Mouse (Mus musculus) embryonic facial prominence, embryonic 14.5 days (tissue): ENCODE data around the gene Pcyt1a. TPM values are rescaled to one million over a fixed set of nuclear protein-coding genes. Genes with fewer than 3 reads are reported as not detected.
A peak's percentile ranks its signal among the peaks of the same experiment; 100 is the strongest.

Source experiments
- ATAC-seq: fragments of 200-750 bp; cut with Nextera tagmentation; 2 replicates; pipeline ENCODE4 v1.8.0; 2017; ENCODE audit warnings: low read depth, moderate number of reproducible peaks, moderate TSS enrichment
- DNase-seq: peaks from one replicate; pipeline ENCODE4 v3.0.0-alpha.2; 2015; ENCODE audit warnings: low spot score
- H3K27ac ChIP-seq: fragments of 300-500 bp; sonication (generic); replicated peaks from 2 replicates; pipeline ENCODE4 v1.5.1; 2014; ENCODE audit warnings: low read depth, mild to moderate bottlenecking, low read length, moderate library complexity
- H3K27me3 ChIP-seq: fragments of 300-500 bp; sonication (generic); replicated peaks from 2 replicates; pipeline ENCODE4 v1.6.1; 2014; ENCODE audit warnings: low read length; ENCODE audit not compliant: control insufficient read depth, insufficient read depth
- H3K36me3 ChIP-seq: fragments of 300-500 bp; sonication (generic); 2 replicates; pipeline ENCODE4 v1.6.1; 2014; ENCODE audit warnings: low read length, mixed read lengths; ENCODE audit not compliant: control insufficient read depth, insufficient read depth
- H3K4me1 ChIP-seq: fragments of 300-500 bp; sonication (generic); 2 replicates; pipeline ENCODE4 v1.6.1; 2014; ENCODE audit warnings: antibody characterized with exemption, low read length; ENCODE audit not compliant: control insufficient read depth, insufficient read depth
- H3K4me2 ChIP-seq: fragments of 300-500 bp; sonication (generic); 2 replicates; pipeline ENCODE4 v1.6.1; 2014; ENCODE audit warnings: low read depth, mild to moderate bottlenecking, low read length, moderate library complexity, mixed read lengths
- H3K4me3 ChIP-seq: fragments of 300-500 bp; sonication (generic); 2 replicates; pipeline ENCODE4 v1.5.1; 2014; ENCODE audit warnings: low read depth, mild to moderate bottlenecking, low read length
- H3K9ac ChIP-seq: fragments of 300-500 bp; sonication (generic); 2 replicates; pipeline ENCODE4 v1.6.1; 2014; ENCODE audit warnings: low read depth, mild to moderate bottlenecking, low read length, moderate library complexity, mixed read lengths
- H3K9me3 ChIP-seq: fragments of 300-500 bp; sonication (generic); 2 replicates; pipeline ENCODE4 v1.6.1; 2016; ENCODE audit warnings: low read length; ENCODE audit not compliant: control insufficient read depth
- WGBS: fragments of 180-500 bp; shearing (Covaris S2); extraction: QIAGEN DNeasy Blood & Tissue Kit; methylation state at CpG from one replicate; pipeline ENCODE4 v1.1.7; 2014; 5-methylcytosine and 5-hydroxymethylcytosine counted together
- polyA plus RNA-seq: library from polyadenylated mRNA; unstranded; fragments of >200 nt; fragmentation: Nextera tagmentation; extraction: Ambion mirVana; gene quantifications from 2 replicates; pipeline ENCODE4 v1.2.1, GENCODE M21; 2014

The Pcyt1a gene
- polyA plus RNA-seq, 1 experiment from 2014 or later = 43.2 TPM

DNA sequence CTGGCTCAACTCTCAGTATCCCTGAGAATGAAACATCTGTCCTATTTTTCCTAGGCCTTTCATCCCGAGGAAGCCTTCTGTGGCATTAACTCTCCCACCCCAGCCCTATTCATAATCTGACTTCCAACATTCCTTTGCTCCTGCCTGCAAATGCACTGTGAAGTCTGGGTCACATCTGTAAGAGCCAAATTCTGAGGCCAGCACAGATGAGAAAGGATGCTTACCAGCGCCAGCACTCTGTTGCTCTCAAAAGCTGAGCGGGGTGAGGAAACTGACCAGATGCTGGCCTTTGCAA lies 34.2 kb upstream of the Pcyt1a start:
- Histone ChIP-seq H3K27me3 (no peaks in the 10 kb centered on the region), H3K4me1 (no peaks in the 10 kb centered on the region; the same call in 1 of the 2 replicates), H3K4me3 (no peak overlapping the region), H3K27ac (0 out of 2 replicates have a peak overlapping the region, but pooled peaks have one; percentile 67), H3K4me2 (no peak overlapping the region), H3K9me3 (no peaks in the 10 kb centered on the region), H3K36me3 (peaks cover 21% of the 10 kb centered on the region), H3K9ac (no peak overlapping the region)
- DNase-seq (no peak), ATAC-seq (no peak)
- WGBS = 51% methylated on average over 3 of the region's 3 CpGs

- Histone ChIP-seq H3K9ac (no peak overlapping the region), H3K4me1 (no peaks in the 10 kb centered on the region; the same call in 1 of the 2 replicates), H3K27me3 (no peaks in the 10 kb centered on the region), H3K27ac (no peak overlapping the region), H3K36me3 (peaks cover 7% of the 10 kb centered on the region), H3K9me3 (no peaks in the 10 kb centered on the region), H3K4me2 (no peak overlapping the region), H3K4me3 (no peak overlapping the region)
- no peak for ATAC-seq
- no peak for DNase-seq
- 70% methylated on average over 3 of the region's 3 CpGs for WGBS
These were observed 32.5 kb upstream of the Pcyt1a start for GRCm38 (mm10) chr16:32398206-32398605.

GRCm38 (mm10) chr16:32400267-32400666 lies 30.5 kb upstream of the Pcyt1a start, which contains the start of gene Tm4sf19:
Gene Tm4sf19, plus strand, starts transcription at chr16:32400506.
- DNase-seq = no peak
- H3K4me2 ChIP-seq = no peak within 1 kb of the TSS
- no peaks in the 10 kb centered on the region for H3K36me3 ChIP-seq
- H3K4me3 ChIP-seq = no peak within 1 kb of the TSS
- H3K4me1 ChIP-seq = no peaks in the 10 kb centered on the region; the same call in 1 of the 2 replicates
- H3K27ac ChIP-seq = no peak within 1 kb of the TSS
- ATAC-seq = no peak
- H3K9me3 ChIP-seq = no peaks in the 10 kb centered on the region
- 87% methylated on average over 7 of the region's 7 CpGs for WGBS
- no peaks in the 10 kb centered on the region for H3K27me3 ChIP-seq
- no peak within 1 kb of the TSS for H3K9ac ChIP-seq

DNA sequence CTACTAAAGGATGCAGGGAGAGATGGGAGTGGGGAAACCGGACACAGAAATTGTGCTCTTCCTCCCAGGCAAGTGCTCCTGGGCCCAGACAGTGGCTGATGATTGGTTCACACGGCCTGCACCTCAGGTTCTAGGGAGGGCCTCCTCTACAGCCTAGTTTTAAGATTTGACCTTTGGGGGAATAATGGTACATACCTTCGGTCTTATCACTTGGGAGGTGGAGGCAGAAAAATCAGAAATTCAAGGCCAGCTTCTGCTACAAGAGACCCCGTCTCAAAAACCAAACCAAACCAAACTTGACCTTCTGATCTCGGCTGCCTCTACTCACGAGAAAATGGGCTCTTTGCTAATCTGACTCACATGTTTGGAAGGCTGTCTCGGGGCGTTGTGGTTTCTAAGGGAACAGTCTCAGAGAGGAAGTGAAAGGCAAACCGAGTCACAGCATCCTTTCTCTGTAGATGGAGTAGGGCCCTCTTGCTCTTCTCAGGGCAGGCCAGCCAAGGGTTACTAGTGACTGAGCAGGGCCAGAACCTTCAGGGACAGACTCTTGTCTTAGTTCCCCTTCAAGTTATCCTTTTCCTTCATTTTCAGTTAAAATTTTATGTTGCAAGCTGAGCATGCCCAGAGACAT lies 29.3 kb upstream of the Pcyt1a start:
- Histone ChIP-seq H3K27me3 (no peaks in the 10 kb centered on the region), H3K9me3 (no peaks in the 10 kb centered on the region), H3K4me3 (no peak overlapping the region), H3K27ac (no peak overlapping the region), H3K4me1 (no peaks in the 10 kb centered on the region), H3K4me2 (no peak overlapping the region), H3K36me3 (no peaks in the 10 kb centered on the region), H3K9ac (no peak overlapping the region)
- ATAC-seq = no peak
- DNase-seq = no peak
- 61% methylated on average over 9 of the region's 9 CpGs for WGBS

DNA sequence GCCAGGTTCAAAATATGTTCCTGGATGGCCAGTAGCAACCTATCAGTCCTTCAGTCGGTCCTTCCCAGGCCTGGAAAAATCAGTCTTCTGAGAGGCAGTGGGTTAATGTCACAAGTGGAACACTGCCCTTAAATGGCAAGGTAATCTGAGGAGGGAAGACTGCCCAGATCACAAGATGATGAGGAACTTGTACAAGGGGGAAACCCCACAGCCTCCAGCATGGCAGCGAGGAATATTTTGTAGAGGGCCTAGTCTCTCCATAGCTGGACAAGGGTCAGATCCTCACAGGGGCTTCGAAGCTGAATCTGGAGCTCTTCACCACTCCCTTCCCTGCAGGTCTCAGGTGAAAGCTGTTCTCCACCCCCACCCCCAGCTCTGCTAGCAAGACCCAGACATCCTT lies 27.9 kb upstream of the Pcyt1a start:
- Histone ChIP-seq H3K9ac (no peak overlapping the region), H3K4me1 (no peaks in the 10 kb centered on the region), H3K4me3 (no peak overlapping the region), H3K4me2 (no peak overlapping the region), H3K9me3 (no peaks in the 10 kb centered on the region), H3K27me3 (no peaks in the 10 kb centered on the region), H3K27ac (no peak overlapping the region), H3K36me3 (no peaks in the 10 kb centered on the region)
- no peak for ATAC-seq
- 74% methylated on average over 3 of the region's 3 CpGs for WGBS
- DNase-seq = no peak

DNA sequence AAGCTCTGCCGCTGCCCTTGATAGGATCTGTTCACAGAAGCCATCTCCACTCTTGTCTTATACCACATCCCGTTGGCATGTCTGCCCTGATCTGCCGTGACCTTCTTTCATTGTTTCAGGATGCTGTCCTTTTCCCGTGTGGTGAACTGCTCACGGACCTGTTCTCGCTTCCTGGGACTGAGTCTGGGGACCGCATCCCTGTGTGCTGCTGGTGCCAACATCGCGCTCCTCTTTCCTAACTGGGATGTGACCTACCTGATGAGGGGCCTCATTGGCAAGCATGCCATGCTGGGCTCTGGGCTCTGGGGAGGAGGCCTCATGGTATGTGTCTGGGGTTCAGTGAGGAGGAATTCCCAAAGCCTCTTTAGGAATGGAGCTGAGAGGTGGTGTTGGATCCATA lies 25.0 kb upstream of the Pcyt1a start:
- Histone ChIP-seq H3K36me3 (no peaks in the 10 kb centered on the region), H3K9me3 (no peaks in the 10 kb centered on the region), H3K27me3 (no peaks in the 10 kb centered on the region), H3K27ac (no peak overlapping the region), H3K9ac (no peak overlapping the region), H3K4me2 (no peak overlapping the region), H3K4me3 (no peak overlapping the region), H3K4me1 (no peaks in the 10 kb centered on the region)
- ATAC-seq = no peak
- no peak for DNase-seq
- 88% methylated on average over 9 of the region's 9 CpGs for WGBS

DNA sequence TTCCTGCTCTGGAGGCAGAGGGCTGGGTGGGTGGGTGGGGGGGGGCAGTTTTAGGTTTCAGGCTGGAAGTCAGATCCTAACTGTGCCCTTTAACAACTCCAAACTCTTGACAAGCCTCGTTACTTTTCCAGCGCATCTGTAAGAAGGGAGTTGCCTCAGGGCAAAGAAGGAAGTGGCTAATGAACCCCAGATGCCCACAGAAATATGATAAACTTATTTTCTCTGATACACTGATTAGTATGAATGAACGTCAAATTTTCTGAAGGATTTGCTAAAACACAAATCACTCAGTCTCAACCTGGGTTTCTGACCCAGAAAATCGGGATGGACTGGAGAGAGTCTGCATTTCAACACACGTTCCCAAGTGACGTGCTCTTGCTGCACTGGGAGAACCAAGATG lies 24.1 kb upstream of the Pcyt1a start:
- no peak for ATAC-seq
- Histone ChIP-seq H3K27ac (no peak overlapping the region), H3K36me3 (no peaks in the 10 kb centered on the region), H3K4me2 (no peak overlapping the region), H3K27me3 (no peaks in the 10 kb centered on the region), H3K4me3 (no peak overlapping the region), H3K9me3 (no peaks in the 10 kb centered on the region), H3K4me1 (no peaks in the 10 kb centered on the region), H3K9ac (no peak overlapping the region)
- WGBS = 33% methylated on average over 6 of the region's 6 CpGs
- DNase-seq = no peak

DNA sequence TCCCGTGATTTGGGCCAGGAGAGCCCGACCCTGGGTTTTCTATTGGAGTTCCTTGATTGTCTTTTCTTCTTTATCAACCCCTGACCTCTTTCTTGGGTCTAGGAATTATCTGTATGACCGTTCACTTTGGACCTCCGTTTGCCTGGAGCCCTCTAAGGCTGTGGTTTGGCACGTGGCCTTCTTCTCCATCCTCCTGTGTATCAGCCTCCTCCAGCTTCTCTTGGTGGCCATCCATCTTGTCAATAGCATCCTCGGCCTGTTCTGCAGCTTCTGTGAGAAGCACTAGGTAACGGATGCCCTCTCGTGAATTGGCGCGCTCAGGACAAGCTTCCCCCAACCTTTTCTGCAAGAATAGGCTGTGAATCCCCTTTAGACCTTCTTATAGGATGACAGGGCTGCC lies 23.0 kb upstream of the Pcyt1a start:
- Histone ChIP-seq H3K4me3 (no peak overlapping the region), H3K36me3 (no peaks in the 10 kb centered on the region), H3K27ac (no peak overlapping the region), H3K9me3 (no peaks in the 10 kb centered on the region), H3K4me1 (no peaks in the 10 kb centered on the region), H3K4me2 (no peak overlapping the region), H3K27me3 (no peaks in the 10 kb centered on the region), H3K9ac (no peak overlapping the region)
- DNase-seq (no peak), ATAC-seq (no peak)
- 82% methylated on average over 10 of the region's 10 CpGs for WGBS

DNA sequence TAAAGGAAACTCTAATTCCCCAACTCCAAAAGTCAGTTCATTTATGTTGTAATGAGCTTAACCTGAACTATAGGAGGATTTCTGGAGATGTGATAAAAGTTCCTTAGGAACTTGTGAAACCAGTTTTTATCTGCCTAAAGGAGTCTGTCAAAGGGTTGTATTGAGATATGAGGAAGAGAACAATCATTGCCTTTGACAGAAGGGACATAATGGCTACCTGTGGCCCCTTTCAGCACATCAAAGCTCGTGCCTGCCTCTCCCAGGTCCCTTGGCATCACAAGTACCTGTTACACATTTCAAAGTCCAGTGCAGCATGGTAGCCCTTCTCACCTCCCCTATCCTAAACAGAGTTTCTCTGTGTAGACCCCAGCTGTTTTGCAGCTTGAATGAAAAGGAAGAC lies 13.3 kb upstream of the Pcyt1a start:
- no peak overlapping the region for H3K4me3 ChIP-seq
- H3K4me2 ChIP-seq = no peak overlapping the region
- H3K9ac ChIP-seq = no peak overlapping the region
- DNase-seq = no peak
- H3K27me3 ChIP-seq = no peaks in the 10 kb centered on the region
- H3K36me3 ChIP-seq = no peaks in the 10 kb centered on the region
- H3K9me3 ChIP-seq = peaks cover 3% of the 10 kb centered on the region; the same call in 1 of the 2 replicates
- ATAC-seq = no peak
- no peak overlapping the region for H3K27ac ChIP-seq
- 35% methylated on average over 1 of the region's 1 CpGs for WGBS
- H3K4me1 ChIP-seq = peaks cover 10% of the 10 kb centered on the region; the same call in 1 of the 2 replicates
